Mouse (Mus musculus) cerebellum, adult 11 months (tissue): ENCODE measurements around the gene Sstr5.

Experiments
- DNase-seq: peaks from one replicate; pipeline ENCODE4 v3.0.0; 2022

The Sstr5 gene

DNA sequence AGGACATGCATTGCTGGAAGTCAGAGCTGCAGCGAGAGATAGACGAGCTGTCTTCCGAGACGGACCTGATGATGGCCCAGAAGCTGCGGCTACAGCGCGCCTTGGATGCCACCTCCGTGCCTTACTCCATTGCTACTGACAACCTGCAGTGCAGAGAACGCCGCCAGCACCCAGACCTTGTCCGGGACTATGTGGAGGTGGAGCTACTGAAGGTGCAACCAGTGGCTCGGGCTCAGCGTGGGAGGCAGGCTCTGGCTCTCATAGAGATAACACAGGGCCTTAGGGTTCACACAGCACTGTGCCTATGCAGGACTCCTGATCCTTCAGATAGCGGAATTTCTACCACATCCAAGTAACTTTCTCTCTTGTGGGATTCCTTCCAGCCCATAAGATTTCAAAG lies 25.0 kb downstream of the Sstr5 start:
- no peak for DNase-seq

DNA sequence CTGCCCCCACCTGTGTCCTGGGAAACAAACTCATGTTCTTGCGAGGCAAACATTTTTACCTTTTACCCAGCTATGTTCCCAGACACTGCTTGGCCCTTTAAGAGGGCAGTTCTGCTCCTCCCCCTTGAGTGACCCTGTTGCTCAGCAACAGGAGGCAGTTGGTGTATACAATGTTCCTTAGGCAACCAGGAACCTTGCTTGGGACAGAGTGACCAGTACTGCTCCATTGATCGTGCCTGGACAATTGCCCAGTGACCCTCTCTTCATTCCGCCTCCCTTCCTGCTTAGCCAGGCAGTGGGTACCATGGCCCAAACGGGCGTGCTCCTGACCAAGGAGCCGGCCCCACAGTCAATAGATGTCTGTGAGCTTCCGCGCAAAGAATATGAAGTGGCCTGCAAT lies 25.7 kb downstream of the Sstr5 start:
- DNase-seq, result no peak

DNA sequence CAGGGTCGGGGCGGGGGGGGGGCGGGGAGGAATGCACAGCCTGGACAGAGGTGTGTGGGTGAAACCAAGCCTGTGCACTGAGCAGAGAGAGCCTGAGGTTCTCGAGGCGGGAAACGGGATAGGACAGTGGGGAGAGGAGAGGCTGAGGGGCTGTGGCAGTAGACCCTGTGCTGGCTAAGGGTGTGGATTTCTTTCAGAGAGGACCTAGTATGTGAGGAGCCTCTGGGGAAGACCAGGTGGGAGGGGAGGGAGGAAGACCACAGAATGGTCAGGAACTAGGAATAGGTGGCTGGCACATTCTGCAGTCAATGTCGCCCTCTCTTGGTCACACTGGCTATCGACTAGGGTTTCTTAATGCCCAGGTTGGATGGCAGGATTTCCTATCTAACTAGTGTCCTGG lies 27.3 kb downstream of the Sstr5 start:
- peak; percentile 26 for DNase-seq

DNA sequence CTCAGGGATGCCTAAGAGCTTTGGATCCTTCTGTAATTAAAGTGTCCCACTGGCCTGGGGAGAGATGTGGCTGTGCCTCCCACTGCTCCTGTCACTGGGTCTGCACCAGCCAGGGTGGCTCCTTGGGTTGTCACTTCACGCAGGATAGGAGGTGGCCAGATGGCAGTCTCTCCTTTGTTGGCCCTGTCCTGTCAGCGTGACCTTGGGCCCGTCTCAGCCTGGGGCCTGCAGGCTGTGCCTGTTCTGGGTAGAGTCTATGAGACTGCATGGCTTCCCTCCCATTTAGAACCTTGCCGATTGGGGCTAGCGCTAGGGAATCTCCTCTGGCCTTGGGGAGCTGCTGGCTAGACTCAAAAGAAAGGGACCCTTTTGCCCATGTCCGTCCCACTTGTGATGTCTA lies 28.8 kb downstream of the Sstr5 start:
- DNase-seq, result no peak

DNA sequence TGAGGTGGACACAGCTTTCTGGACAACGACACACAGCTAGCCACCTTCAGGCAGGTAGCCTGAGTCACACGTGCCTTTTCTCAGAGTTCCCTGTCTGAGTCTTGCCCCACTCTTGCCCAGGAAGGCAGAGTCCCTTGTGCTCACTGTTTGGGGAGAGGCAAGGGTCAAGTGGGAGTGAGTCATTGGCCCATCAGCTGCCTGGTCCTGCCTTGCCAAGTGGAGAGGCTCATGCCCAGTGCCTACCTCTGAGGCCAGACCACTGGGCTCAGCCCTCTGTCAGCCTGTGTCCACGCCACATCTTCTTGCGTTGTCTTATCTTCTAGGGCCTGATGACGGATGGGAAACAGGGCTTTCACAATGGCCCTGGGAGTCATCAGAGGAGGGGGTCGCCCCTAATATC lies 29.3 kb downstream of the Sstr5 start:
- DNase-seq, result no peak

DNA sequence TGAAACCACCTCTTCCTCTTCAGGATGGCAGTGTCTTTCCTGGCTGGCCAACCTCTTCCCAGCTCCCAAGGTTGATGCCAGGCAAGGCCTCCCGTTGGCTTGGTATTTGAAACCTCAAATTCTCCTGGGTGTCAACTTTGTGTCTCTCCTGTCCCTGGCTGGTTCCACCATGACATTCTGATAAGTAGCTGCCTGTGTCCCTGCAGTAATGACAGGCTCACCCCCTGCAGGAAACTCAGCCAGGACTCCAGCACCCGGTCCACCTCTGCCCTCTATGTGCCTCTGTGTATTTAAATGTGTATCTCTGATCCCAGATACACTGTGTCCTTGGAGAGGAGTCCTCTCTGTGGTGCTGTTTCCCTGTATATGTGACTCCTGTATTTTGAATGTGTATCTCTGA lies 30.8 kb downstream of the Sstr5 start:
- DNase-seq, result no peak

DNA sequence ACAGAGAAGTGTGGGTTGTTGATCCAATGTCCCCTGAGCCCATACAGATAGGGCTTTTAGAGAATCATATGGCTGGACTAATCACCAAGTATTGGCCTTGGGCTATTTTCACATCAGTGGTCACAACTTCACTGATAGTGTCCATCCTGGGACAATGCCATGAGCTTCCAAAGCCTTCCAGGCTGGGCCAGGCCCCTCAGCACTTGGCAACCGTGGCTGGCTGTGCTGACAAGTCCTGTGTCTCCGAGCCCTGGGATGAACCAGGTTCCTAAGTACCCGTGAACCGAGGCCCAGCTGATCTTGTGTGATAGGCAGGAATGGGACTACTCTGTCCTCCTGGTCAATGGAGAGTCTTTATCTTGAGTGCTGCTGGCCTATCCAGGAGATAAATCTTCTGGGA lies 33.0 kb downstream of the Sstr5 start:
- DNase-seq, result no peak

DNA sequence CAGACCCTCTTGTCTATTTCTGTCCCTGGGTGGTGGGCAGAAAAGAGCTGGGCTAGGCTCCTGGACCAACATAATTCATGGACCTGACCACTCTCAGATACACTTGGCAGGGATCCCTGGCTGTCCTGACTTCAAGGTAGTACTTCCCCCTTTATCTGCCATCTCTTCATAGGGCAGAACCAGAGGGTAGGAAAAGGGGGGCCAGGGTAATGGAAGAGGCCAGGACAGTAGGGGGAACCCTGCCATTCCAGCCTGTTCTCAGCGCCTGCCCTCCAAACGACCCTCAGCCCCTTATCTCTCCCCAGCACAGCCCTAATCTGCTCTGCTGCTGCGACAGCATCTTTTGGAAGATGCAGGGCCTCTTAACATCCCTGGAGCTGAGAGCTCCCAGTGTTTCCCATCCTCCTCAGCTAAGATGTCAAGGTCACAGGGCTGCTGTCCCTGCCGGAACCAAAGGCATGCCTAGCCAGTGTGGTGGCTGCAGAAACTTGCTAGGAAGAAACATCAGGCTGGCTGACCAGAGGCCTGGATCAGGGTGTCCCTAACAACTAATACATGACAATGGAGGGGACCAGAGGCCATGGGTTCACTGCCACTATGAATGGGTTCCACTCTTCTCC lies 33.7 kb downstream of the Sstr5 start:
- no peak for DNase-seq

DNA sequence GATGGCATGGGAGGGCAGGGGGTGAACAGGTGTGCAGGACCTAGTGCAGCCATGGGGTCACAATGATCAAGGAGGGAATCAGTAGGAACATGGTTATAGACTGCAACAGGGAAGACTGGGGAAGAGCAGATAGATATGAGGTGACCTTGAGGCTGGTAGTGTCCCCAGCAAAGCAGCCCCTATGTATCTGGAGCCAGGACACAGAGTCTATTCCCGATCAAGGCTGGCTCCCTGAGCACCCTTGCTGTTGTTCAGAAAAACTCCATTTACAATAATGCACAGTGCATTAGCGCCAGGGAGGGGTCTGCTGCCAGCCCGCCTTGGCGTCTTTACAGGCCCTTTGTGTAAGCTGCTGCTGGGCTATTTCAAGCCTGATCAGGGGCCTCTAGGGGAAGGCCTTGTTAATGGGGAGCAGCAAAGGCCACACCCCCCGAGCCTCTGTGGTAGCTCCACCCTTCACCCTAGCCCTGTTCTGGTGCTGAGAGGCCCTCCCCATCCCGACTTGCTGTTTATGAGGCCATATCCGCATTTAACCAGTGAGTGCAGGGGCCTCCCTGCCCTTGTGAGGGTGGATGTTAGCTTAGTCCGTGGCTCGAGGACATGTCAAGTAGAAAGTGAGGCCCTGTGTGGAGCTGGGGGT lies 34.7 kb downstream of the Sstr5 start:
- no peak for DNase-seq

DNA sequence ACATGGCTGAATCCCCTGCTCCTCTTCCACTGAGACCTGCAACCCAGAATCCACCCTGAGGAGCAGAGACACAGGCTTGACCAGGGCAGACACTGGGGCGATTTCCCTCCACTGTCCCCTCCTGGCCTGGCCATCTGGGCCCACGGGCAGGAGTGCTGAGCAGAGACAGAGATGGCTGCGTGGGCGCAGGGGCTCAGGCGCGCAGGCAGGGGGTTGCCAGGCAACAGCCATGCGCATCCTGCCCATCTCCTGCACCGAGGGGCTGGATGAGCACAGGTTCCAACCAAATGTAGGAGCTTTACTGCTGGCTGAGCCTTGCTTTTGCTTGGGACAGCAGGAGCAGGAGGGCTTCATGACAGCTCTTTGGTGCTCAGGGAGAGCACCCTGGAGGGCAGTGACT lies 40.5 kb downstream of the Sstr5 start:
- no peak for DNase-seq

DNA sequence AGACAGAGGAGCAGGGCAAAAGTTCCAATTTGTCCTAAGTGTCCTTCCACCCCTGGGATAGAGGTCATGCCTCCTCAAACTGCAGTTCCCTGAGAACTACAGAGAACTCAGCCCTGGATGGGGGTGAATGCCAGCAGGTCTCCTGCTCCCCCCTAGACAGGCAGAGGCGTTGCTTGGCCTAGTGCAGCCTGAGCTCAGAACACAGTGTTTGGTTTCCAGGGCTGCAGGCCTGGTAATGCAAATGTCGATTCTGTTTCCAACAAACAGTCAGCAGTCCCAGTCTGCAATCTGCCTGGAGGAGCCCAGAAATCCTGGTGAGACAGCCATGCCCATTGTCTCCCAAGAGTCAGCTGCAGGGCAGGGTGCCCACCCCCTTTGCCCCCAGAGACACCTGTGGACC lies 42.8 kb downstream of the Sstr5 start, which contains the start of gene Tekt4:
Tekt4 (plus strand) TSS at position 344 of the 400 bp plus-strand sequence.
- DNase-seq, result no peak

DNA sequence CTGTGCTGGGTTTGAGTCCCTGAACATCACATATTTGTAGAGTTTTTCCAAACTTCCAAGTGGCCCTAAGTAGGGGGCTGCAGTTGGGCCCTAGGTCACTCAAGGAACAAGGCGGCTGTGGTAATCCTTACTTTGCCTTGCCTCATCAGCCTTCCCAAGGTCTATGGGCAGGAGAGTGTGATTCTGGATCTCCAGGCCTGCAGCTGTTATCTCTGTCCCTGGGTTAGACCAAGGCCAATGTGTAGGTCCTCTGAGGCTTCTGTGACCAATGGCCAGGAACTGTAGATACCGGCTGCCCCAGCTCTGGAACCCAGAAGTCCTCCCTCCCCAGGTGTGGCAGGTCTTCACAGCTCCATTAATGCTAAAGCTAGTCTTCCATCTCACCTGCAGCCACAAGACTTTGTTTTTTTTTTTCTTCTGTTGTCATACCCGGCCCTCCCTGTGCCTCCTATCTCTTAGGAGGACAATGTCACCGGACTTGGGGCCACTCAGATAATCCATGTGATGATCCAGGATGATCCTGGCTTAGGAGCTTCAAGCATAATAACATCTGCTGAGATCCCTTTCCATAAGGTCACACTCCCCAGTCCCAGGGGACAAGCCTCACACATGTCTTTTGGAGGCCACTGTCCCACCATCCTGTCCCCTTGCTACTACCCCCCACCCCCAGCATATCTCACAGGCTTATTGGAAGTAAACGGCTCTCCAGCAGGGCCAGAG lies 44.7 kb downstream of the Sstr5 start:
- DNase-seq, result no peak

DNA sequence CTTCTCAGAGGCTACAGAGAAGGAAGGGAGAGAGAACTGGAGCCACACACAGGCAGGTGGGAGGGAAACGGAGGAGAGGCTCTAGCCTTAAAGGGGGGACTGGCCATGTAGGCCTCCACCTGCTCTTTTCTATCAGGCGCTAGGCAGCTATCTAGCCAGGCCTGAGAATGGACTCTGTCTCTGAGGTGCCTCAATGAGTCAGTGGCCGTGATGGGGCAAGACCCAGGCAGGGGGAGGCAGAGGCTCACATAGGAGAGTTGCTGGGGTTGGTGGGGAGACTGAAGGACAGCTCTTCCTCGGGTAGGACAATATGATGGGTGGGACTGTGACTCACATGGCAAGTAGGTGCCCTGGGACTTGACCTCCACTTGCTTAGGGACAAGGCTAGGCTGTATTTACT lies 46.8 kb downstream of the Sstr5 start:
- DNase-seq, result no peak

DNA sequence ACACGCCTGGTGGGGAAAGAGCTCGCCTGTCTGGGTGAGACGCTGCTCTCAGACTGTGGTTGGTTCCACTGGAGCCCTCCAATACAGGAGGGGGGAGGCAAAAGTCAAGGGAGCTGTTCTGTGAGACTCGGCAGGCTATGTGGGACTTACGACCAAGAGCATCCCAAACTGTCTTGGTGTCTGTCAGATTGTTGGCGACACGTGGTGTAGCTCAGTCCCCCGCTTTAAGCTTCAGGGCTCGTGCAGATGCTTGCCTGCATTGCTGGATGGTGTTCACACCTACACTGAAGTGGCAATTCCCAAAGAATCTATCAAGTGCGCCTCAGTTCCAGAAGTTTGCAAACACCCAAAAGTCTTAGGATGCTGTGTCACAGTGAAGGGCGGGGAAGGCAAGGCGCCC lies 49.2 kb downstream of the Sstr5 start:
- no peak for DNase-seq

DNA sequence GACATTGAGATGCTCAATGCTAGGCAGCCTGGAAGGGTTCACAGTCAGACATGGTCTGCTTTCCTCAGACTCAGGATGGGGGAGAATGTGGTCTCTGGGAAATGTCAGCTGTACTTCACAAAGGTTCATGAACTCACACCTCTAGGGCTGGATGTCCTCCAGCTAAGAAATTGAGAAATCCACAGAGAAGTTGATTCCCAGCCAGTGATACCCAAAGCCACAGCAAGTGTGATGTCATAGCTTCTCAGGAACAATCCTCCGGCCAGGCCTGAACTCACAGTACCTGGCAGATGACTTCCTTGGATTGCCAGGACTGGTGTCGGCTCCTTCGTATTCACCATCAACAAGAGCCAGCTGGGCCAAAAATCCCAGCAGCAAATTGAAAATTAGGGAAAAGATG lies 51.2 kb downstream of the Sstr5 start:
- no peak for DNase-seq

DNA sequence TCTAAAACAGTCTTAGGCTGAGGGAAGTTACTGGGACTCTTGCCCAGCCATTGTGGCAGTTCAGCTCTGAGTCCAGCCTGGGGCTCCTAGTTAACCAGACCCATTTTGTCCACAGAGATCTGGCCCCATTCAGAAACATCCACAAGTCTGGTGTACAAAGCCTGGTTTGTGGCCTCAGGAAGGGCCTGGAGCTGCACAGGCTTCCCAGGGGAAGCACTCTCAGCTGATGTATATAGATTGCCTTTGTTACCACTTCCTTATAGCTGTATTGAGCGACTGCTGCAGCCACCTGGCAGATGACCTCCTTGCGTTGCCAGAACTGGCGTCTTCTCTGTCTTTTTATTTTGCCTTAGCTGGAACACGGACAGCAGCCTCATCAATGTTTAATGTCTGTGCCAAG lies 52.0 kb downstream of the Sstr5 start:
- DNase-seq, result no peak

DNA sequence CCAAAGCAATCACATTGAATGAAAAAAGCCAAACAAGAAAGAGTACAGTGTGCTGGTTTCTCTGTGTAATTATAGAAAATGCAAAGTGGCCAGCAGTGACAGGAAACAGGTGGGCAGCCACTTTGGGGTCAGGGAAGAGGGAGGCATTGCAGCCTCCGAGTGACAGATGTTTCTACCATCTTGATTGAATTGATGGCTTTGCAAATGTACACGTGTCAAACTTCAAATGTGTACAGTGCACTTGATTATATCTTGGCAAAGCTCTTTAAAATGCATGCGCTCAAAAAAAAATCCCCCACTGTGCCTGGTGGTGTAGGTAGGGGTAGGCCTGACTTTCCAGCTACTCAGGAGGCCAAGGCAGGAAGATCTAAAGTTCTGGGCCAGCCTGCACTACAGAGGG lies 54.2 kb downstream of the Sstr5 start:
- no peak for DNase-seq

DNA sequence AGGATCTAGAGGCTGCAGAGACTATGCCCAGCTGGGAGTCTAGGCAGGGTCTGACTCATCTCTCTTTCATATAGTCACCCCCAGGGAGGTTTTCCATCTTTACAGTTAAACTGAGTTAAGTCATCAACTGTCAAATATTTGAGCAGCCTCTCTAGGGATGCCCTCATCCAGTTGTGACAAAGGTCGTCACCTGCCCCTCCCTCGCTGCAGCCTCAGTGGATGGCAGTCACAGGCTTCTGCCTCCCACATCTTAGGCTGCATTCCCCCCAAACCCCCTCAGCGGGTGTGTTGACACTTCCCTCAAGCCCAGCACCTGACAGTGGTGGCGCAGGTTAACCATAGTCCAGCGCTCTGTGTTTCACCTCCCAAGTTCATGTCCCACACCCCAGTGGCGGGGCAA lies 55.7 kb downstream of the Sstr5 start:
- DNase-seq, result no peak
